In the genomic region with DNA sequence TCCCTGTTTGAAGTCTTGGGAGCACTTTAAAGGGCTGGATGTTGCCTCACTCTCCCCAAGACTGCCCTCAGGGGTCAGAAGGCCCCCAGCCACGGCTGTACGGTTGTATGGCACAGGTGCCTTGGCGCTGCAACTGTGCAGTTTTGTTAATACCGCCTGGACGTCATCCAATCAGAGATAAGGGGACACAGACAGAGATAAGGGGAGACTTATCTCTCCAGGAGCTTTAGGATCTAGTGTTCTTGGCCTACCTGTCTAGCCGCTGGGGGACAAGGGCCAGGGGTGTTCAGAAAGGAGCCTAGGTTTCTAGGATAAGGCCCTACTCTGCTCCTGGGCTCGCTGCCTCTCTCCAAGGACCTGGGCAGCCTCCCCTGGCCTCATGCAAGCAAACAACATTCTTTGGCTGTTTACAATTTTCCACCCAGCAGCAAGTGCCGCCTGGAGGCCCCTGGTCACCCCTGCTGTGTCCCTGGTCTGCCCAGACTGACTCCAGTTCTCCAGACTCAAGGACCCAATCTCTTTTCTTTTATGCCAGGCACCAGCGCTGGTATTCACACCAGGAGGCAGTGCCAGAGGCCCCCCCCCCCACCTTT, we compare ENCODE assay signal across 14 mouse cellular contexts. TPM values are rescaled to one million over a fixed set of nuclear protein-coding genes. Genes with fewer than 3 reads are reported as not detected.
DNase-seq lines count a peak whose midpoint lies in the region; ATAC-seq and TF ChIP-seq lines count a peak whose summit lies in the region.
"Had no signal": no experiment of that assay in that cellular context is flagged by ENCODE, and none has a peak within 500 bp of the region (broad histone marks: within the 10 kb centered on the region; RNA-seq: fewer than 3 reads in every experiment).

No protein-coding gene starts in this region.

- H3K9me3 ChIP-seq in hindbrain, embryonic 16.5 days (ENCODE audit: control insufficient read depth, low read length), result no peaks in the 10 kb centered on the region
- H3K9me3 ChIP-seq in limb, embryonic 14.5 days (ENCODE audit: control insufficient read depth, low read length), result no peaks in the 10 kb centered on the region
- H3K9me3 ChIP-seq: G1E; megakaryocyte, embryonic 14.5 days had no signal

- peak; percentile 50 for DNase-seq in adrenal gland, postnatal 14 days
- DNase-seq in adrenal gland, postnatal 36 days, result no peak
- peak; percentile 58 for DNase-seq in kidney, adult 2 months
- no peak for DNase-seq in kidney, postnatal 14 days
- no peak for DNase-seq in limb, embryonic 14.5 days (ENCODE audit: low spot score)
- no peak for DNase-seq in ovary, adult 18-20 months (ENCODE audit: low spot score)
- DNase-seq in thymus, postnatal 36 days, result no peak
- DNase-seq: adrenal gland, adult 8-10 months; cerebellum, adult 18-20 months; gastrocnemius, postnatal 10 days had no signal

- no peak for TF ChIP-seq POLR2A in kidney, adult 2 months (IDR thresholded peaks at IDR 0.05; ENCODE audit: low read depth, low read length)
- no peak for TF ChIP-seq POLR2A in limb, embryonic 14.5 days (IDR thresholded peaks at IDR 0.05; ENCODE audit: borderline replicate concordance, extremely low read depth, insufficient read depth, insufficient read length)

- peaks cover 34% of the 10 kb centered on the region for H3K4me1 ChIP-seq in kidney, adult 2 months (ENCODE audit: control insufficient read depth, insufficient read depth, low read length)
- H3K4me1 ChIP-seq in hindbrain, embryonic 16.5 days (ENCODE audit: control insufficient read depth, insufficient read depth, low read depth, low read length), result peaks cover 11% of the 10 kb centered on the region
- H3K4me1 ChIP-seq in limb, embryonic 14.5 days (ENCODE audit: control insufficient read depth, insufficient read depth, low read length), result peaks cover 75% of the 10 kb centered on the region

- no peak for TF ChIP-seq CTCF in kidney, adult 2 months (conservative IDR thresholded peaks at IDR 0.05; ENCODE audit: insufficient read depth, insufficient read length, low read depth, low read length)

- H3K9ac ChIP-seq in hindbrain, embryonic 16.5 days (ENCODE audit: low read depth, low read length), result no peak overlapping the region
- no peak overlapping the region for H3K9ac ChIP-seq in limb, embryonic 14.5 days (ENCODE audit: low read depth, low read length, severe bottlenecking)

- H3K27ac ChIP-seq in kidney, adult 2 months (ENCODE audit: insufficient read depth, low read depth, low read length), result peak overlapping the region; percentile 99
- peak overlapping the region; percentile 14; the same call in 1 of the 2 replicates for H3K27ac ChIP-seq in hindbrain, embryonic 16.5 days (ENCODE audit: low read depth, low read length)
- H3K27ac ChIP-seq in limb, embryonic 14.5 days (replicated peaks; ENCODE audit: low read depth, low read length), result peak overlapping the region; percentile 28

- 54% methylated on average over 9 of the region's 9 CpGs for WGBS in kidney, adult 2 months
- 55% methylated on average over 9 of the region's 9 CpGs for WGBS in hindbrain, embryonic 16.5 days
- 50% methylated on average over 9 of the region's 9 CpGs for WGBS in limb, embryonic 14.5 days

- no peak overlapping the region for H3K4me2 ChIP-seq in hindbrain, embryonic 16.5 days (ENCODE audit: low read length)
- peak overlapping the region; percentile 46; the same call in 1 of the 2 replicates for H3K4me2 ChIP-seq in limb, embryonic 14.5 days (replicated peaks; ENCODE audit: low read depth, low read length, severe bottlenecking)

- H3K36me3 ChIP-seq in kidney, adult 2 months (ENCODE audit: control insufficient read depth, insufficient read depth, low read length), result no peaks in the 10 kb centered on the region
- H3K36me3 ChIP-seq in hindbrain, embryonic 16.5 days (ENCODE audit: control insufficient read depth, insufficient read depth, low read length), result no peaks in the 10 kb centered on the region
- no peaks in the 10 kb centered on the region for H3K36me3 ChIP-seq in limb, embryonic 14.5 days (ENCODE audit: control insufficient read depth, insufficient read depth, low read length)
- H3K36me3 ChIP-seq: G1E had no signal

- no peaks in the 10 kb centered on the region for H3K27me3 ChIP-seq in kidney, adult 2 months (replicated peaks; ENCODE audit: control insufficient read depth, insufficient read depth, low read length)
- no peaks in the 10 kb centered on the region; the same call in 1 of the 2 replicates for H3K27me3 ChIP-seq in hindbrain, embryonic 16.5 days (replicated peaks; ENCODE audit: control insufficient read depth, insufficient read depth, low read length)
- no peaks in the 10 kb centered on the region for H3K27me3 ChIP-seq in limb, embryonic 14.5 days (ENCODE audit: control insufficient read depth, insufficient read depth, low read length)

- no peak for ATAC-seq in hindbrain, embryonic 16.5 days
- no peak for ATAC-seq in limb, embryonic 14.5 days (ENCODE audit: low FRiP score, low read depth)

- peak overlapping the region; percentile 65 for H3K4me3 ChIP-seq in kidney, adult 2 months (ENCODE audit: insufficient read depth, low read depth, low read length)
- no peak overlapping the region for H3K4me3 ChIP-seq in hindbrain, embryonic 16.5 days (ENCODE audit: low read length)
- no peak overlapping the region for H3K4me3 ChIP-seq in limb, embryonic 14.5 days (replicated peaks; ENCODE audit: low read length)
- H3K4me3 ChIP-seq: erythroblast, embryonic 14.5 days had no signal

RNA-seq across cellular contexts. Expression of gene Sema3b, which starts 1.3 kb away (rescaled TPM):
- 8.3 and 8.7 TPM in 2 replicates for total RNA-seq in adrenal gland, postnatal 14 days (2021)
- total RNA-seq in adrenal gland, postnatal 36 days (2021), result 1 to 10 TPM; 4.6 to 8.4 TPM
- 63.3 and 78.8 TPM in 2 replicates for polyA plus RNA-seq in kidney, adult 2 months (2012; rRNA removed)
- 5.6 and 7.0 TPM in 2 replicates for polyA plus RNA-seq in hindbrain, embryonic 16.5 days (2015; fragmentation: Nextera tagmentation; extraction: Ambion mirVana)
- 23.2 and 23.7 TPM in 2 replicates for polyA plus RNA-seq in limb, embryonic 14.5 days (2012; rRNA removed)
- polyA plus RNA-seq in limb, embryonic 14.5 days (2014; fragmentation: Nextera tagmentation; extraction: Ambion mirVana), result 7.7 and 11.2 TPM in 2 replicates
- polyA plus RNA-seq: erythroblast, embryonic 14.5 days; G1E had no signal

RNA-seq across cellular contexts. Expression of gene Ifrd2, which starts 20.3 kb away (rescaled TPM):
- 42.1 and 43.1 TPM in 2 replicates for total RNA-seq in adrenal gland, postnatal 14 days (2021)
- 10 to 100 TPM; 37.8 to 43.1 TPM for total RNA-seq in adrenal gland, postnatal 36 days (2021)
- 50.5 and 57.8 TPM in 2 replicates for polyA plus RNA-seq in kidney, adult 2 months (2012; rRNA removed)
- polyA plus RNA-seq in hindbrain, embryonic 16.5 days (2015; fragmentation: Nextera tagmentation; extraction: Ambion mirVana), result 13.5 and 16.9 TPM in 2 replicates
- polyA plus RNA-seq in limb, embryonic 14.5 days (2012; rRNA removed), result 57.3 and 62.6 TPM in 2 replicates
- polyA plus RNA-seq in limb, embryonic 14.5 days (2014; fragmentation: Nextera tagmentation; extraction: Ambion mirVana), result 55.0 and 56.3 TPM in 2 replicates

RNA-seq across cellular contexts. Expression of gene Hyal3, which starts 27.1 kb away (rescaled TPM):
- total RNA-seq in adrenal gland, postnatal 14 days (2021), result 1.4 and 1.6 TPM in 2 replicates
- total RNA-seq in adrenal gland, postnatal 36 days (2021), result 1 to 10 TPM in 1 of 2 experiments, under 1 TPM in 1; 0.99 to 1.6 TPM
- polyA plus RNA-seq in kidney, adult 2 months (2012; rRNA removed), result 1.6 and 2.1 TPM in 2 replicates
- 2.7 and 2.9 TPM in 2 replicates for polyA plus RNA-seq in hindbrain, embryonic 16.5 days (2015; fragmentation: Nextera tagmentation; extraction: Ambion mirVana)
- polyA plus RNA-seq in limb, embryonic 14.5 days (2012; rRNA removed), result 1.4 and 1.9 TPM in 2 replicates
- polyA plus RNA-seq in limb, embryonic 14.5 days (2014; fragmentation: Nextera tagmentation; extraction: Ambion mirVana), result 1.2 and 1.5 TPM in 2 replicates
- polyA plus RNA-seq: erythroblast, embryonic 14.5 days had no signal

RNA-seq across cellular contexts. Expression of gene Gnai2, which starts 27.4 kb away (rescaled TPM):
- 249 and 284 TPM in 2 replicates for total RNA-seq in adrenal gland, postnatal 14 days (2021)
- 100 to 1,000 TPM; 221 to 245 TPM for total RNA-seq in adrenal gland, postnatal 36 days (2021)
- polyA plus RNA-seq in kidney, adult 2 months (2012; rRNA removed), result 356 and 366 TPM in 2 replicates
- 302 and 317 TPM in 2 replicates for polyA plus RNA-seq in hindbrain, embryonic 16.5 days (2015; fragmentation: Nextera tagmentation; extraction: Ambion mirVana)
- polyA plus RNA-seq in limb, embryonic 14.5 days (2012; rRNA removed), result 496 and 627 TPM in 2 replicates
- polyA plus RNA-seq in limb, embryonic 14.5 days (2014; fragmentation: Nextera tagmentation; extraction: Ambion mirVana), result 392 and 411 TPM in 2 replicates

RNA-seq across cellular contexts. Expression of gene Naa80, which starts 29.1 kb away (rescaled TPM):
- total RNA-seq in adrenal gland, postnatal 14 days (2021), result 19.6 and 21.0 TPM in 2 replicates
- total RNA-seq in adrenal gland, postnatal 36 days (2021), result 10 to 100 TPM; 14.5 to 19.5 TPM
- 43.0 and 62.8 TPM in 2 replicates for polyA plus RNA-seq in kidney, adult 2 months (2012; rRNA removed)
- polyA plus RNA-seq in hindbrain, embryonic 16.5 days (2015; fragmentation: Nextera tagmentation; extraction: Ambion mirVana), result 17.1 and 22.7 TPM in 2 replicates
- polyA plus RNA-seq in limb, embryonic 14.5 days (2012; rRNA removed), result 38.7 and 57.8 TPM in 2 replicates
- polyA plus RNA-seq in limb, embryonic 14.5 days (2014; fragmentation: Nextera tagmentation; extraction: Ambion mirVana), result 17.2 and 18.8 TPM in 2 replicates

Comparison
In these comparisons a context has a peak if more than half of its experiments do, and no peak if none do; other contexts are left out.
1. DNase-seq: peak in adrenal gland, postnatal 14 days (single experiment) and kidney, adult 2 months (single experiment); none in adrenal gland, postnatal 36 days (0 of 2), kidney, postnatal 14 days (single experiment), limb, embryonic 14.5 days (single experiment), ovary, adult 18-20 months (single experiment) and thymus, postnatal 36 days (0 of 2).
2. H3K27ac ChIP-seq: peak in every context shown above with its lines; median percentile 99 in kidney, adult 2 months; 28 in limb, embryonic 14.5 days; 14 in hindbrain, embryonic 16.5 days.